Mouse (Mus musculus): ENCODE measurements around the gene Tmem185b. TPM values are rescaled to one million over a fixed set of nuclear protein-coding genes. Genes with fewer than 3 reads are reported as not detected.
A peak's percentile ranks its signal among the peaks of the same experiment; 100 is the strongest.

The Tmem185b gene
- polyA plus RNA-seq, 1 experiment: 22.3 TPM

GRCm38 (mm10) chr1:119484457-119484856, 41.5 kb upstream of the Tmem185b start:
- no peaks in the 10 kb centered on the region for H3K27me3 ChIP-seq (ENCODE audit: control insufficient read depth, insufficient read depth, low read length)
- no peak overlapping the region for H3K4me3 ChIP-seq (ENCODE audit: extremely low read depth, insufficient read depth, insufficient read length)
- H3K4me1 ChIP-seq (ENCODE audit: control insufficient read depth, insufficient read depth, insufficient read length): peaks cover 3% of the 10 kb centered on the region; the same call in 1 of the 2 replicates
- DNase-seq (ENCODE audit: low read depth in 1 of 2, low spot score in 2 of 2): no peak
- H3K27ac ChIP-seq (ENCODE audit: insufficient read depth, low read length): no peak overlapping the region
- TF ChIP-seq POLR2A (IDR thresholded peaks at IDR 0.05; ENCODE audit: low read depth, low read length) (no peak), CTCF (IDR thresholded peaks at IDR 0.05; ENCODE audit: extremely low read depth, insufficient read depth, insufficient read length, insufficient replicate concordance) (no peak)
- WGBS: 74% methylated on average over 3 of the region's 3 CpGs
- H3K36me3 ChIP-seq (ENCODE audit: control insufficient read depth, insufficient read depth, low read length): no peaks in the 10 kb centered on the region; the same call in 1 of the 2 replicates

- Histone ChIP-seq H3K4me3 (ENCODE audit: extremely low read depth, insufficient read depth, insufficient read length) (no peak overlapping the region), H3K4me1 (ENCODE audit: control insufficient read depth, insufficient read depth, insufficient read length) (peaks cover 3% of the 10 kb centered on the region; the same call in 1 of the 2 replicates), H3K27me3 (ENCODE audit: control insufficient read depth, insufficient read depth, low read length) (no peaks in the 10 kb centered on the region), H3K36me3 (ENCODE audit: control insufficient read depth, insufficient read depth, low read length) (no peaks in the 10 kb centered on the region; the same call in 1 of the 2 replicates), H3K27ac (ENCODE audit: insufficient read depth, low read length) (no peak overlapping the region)
- TF ChIP-seq POLR2A (IDR thresholded peaks at IDR 0.05; ENCODE audit: low read depth, low read length): no peak
- TF ChIP-seq CTCF (IDR thresholded peaks at IDR 0.05; ENCODE audit: extremely low read depth, insufficient read depth, insufficient read length, insufficient replicate concordance): no peak
- no peak for DNase-seq (ENCODE audit: low read depth in 1 of 2, low spot score in 2 of 2)
- 73% methylated on average over 2 of the region's 2 CpGs for WGBS
These were observed 40.1 kb upstream of the Tmem185b start for GRCm38 (mm10) chr1:119485825-119486224.

GRCm38 (mm10) chr1:119487917-119488590, 37.9 kb upstream of the Tmem185b start:
- DNase-seq (ENCODE audit: low read depth in 1 of 2, low spot score in 2 of 2): no peak
- H3K4me1 ChIP-seq (ENCODE audit: control insufficient read depth, insufficient read depth, insufficient read length): peaks cover 7% of the 10 kb centered on the region; the same call in 1 of the 2 replicates
- no peak overlapping the region for H3K27ac ChIP-seq (ENCODE audit: insufficient read depth, low read length)
- H3K36me3 ChIP-seq (ENCODE audit: control insufficient read depth, insufficient read depth, low read length): no peaks in the 10 kb centered on the region
- no peak for TF ChIP-seq CTCF (IDR thresholded peaks at IDR 0.05; ENCODE audit: extremely low read depth, insufficient read depth, insufficient read length, insufficient replicate concordance)
- TF ChIP-seq POLR2A (IDR thresholded peaks at IDR 0.05; ENCODE audit: low read depth, low read length): no peak
- H3K27me3 ChIP-seq (ENCODE audit: control insufficient read depth, insufficient read depth, low read length): no peaks in the 10 kb centered on the region
- WGBS: 52% methylated on average over 10 of the region's 10 CpGs
- H3K4me3 ChIP-seq (ENCODE audit: extremely low read depth, insufficient read depth, insufficient read length): no peak overlapping the region

GRCm38 (mm10) chr1:119490765-119491164, 35.2 kb upstream of the Tmem185b start:
- H3K27me3 ChIP-seq (ENCODE audit: control insufficient read depth, insufficient read depth, low read length): no peaks in the 10 kb centered on the region
- no peaks in the 10 kb centered on the region for H3K36me3 ChIP-seq (ENCODE audit: control insufficient read depth, insufficient read depth, low read length)
- peaks cover 7% of the 10 kb centered on the region; the same call in 1 of the 2 replicates for H3K4me1 ChIP-seq (ENCODE audit: control insufficient read depth, insufficient read depth, insufficient read length)
- WGBS: 91% methylated on average over 7 of the region's 7 CpGs
- no peak overlapping the region for H3K27ac ChIP-seq (ENCODE audit: insufficient read depth, low read length)
- TF ChIP-seq CTCF (IDR thresholded peaks at IDR 0.05; ENCODE audit: extremely low read depth, insufficient read depth, insufficient read length, insufficient replicate concordance) (no peak), POLR2A (IDR thresholded peaks at IDR 0.05; ENCODE audit: low read depth, low read length) (no peak)
- DNase-seq (ENCODE audit: low read depth in 1 of 2, low spot score in 2 of 2): no peak
- no peak overlapping the region for H3K4me3 ChIP-seq (ENCODE audit: extremely low read depth, insufficient read depth, insufficient read length)

GRCm38 (mm10) chr1:119492097-119492496, 33.9 kb upstream of the Tmem185b start:
- TF ChIP-seq CTCF (IDR thresholded peaks at IDR 0.05; ENCODE audit: extremely low read depth, insufficient read depth, insufficient read length, insufficient replicate concordance) (no peak), POLR2A (IDR thresholded peaks at IDR 0.05; ENCODE audit: low read depth, low read length) (no peak)
- peak overlapping the region; percentile 43; the same call in 1 of the 2 replicates for H3K4me3 ChIP-seq (ENCODE audit: extremely low read depth, insufficient read depth, insufficient read length)
- H3K27ac ChIP-seq (ENCODE audit: insufficient read depth, low read length): peak overlapping the region; percentile 42; the same call in 1 of the 2 replicates
- DNase-seq (ENCODE audit: low read depth in 1 of 2, low spot score in 2 of 2): peak in 1 of 2 experiments; percentile 43
- WGBS: 3% methylated on average over 11 of the region's 11 CpGs
- no peaks in the 10 kb centered on the region for H3K27me3 ChIP-seq (ENCODE audit: control insufficient read depth, insufficient read depth, low read length)
- no peaks in the 10 kb centered on the region for H3K36me3 ChIP-seq (ENCODE audit: control insufficient read depth, insufficient read depth, low read length)
- H3K4me1 ChIP-seq (ENCODE audit: control insufficient read depth, insufficient read depth, insufficient read length): peaks cover 7% of the 10 kb centered on the region; the same call in 1 of the 2 replicates

GRCm38 (mm10) chr1:119492505-119492904, 33.5 kb upstream of the Tmem185b start:
- WGBS: 70% methylated on average over 1 of the region's 1 CpGs
- Histone ChIP-seq H3K36me3 (ENCODE audit: control insufficient read depth, insufficient read depth, low read length) (no peaks in the 10 kb centered on the region), H3K4me3 (ENCODE audit: extremely low read depth, insufficient read depth, insufficient read length) (0 out of 2 replicates have a peak overlapping the region, but pooled peaks have one; percentile 43), H3K27me3 (ENCODE audit: control insufficient read depth, insufficient read depth, low read length) (no peaks in the 10 kb centered on the region), H3K27ac (ENCODE audit: insufficient read depth, low read length) (no peak overlapping the region), H3K4me1 (ENCODE audit: control insufficient read depth, insufficient read depth, insufficient read length) (peaks cover 5% of the 10 kb centered on the region; the same call in 1 of the 2 replicates)
- no peak for TF ChIP-seq CTCF (IDR thresholded peaks at IDR 0.05; ENCODE audit: extremely low read depth, insufficient read depth, insufficient read length, insufficient replicate concordance)
- TF ChIP-seq POLR2A (IDR thresholded peaks at IDR 0.05; ENCODE audit: low read depth, low read length): no peak
- no peak for DNase-seq (ENCODE audit: low read depth in 1 of 2, low spot score in 2 of 2)
